Mouse (Mus musculus): ENCODE results near the gene Serpinb3d.
"Not testable (repeated sequence)": the region's sequence is repeated elsewhere in the genome, so short reads cannot be mapped to it uniquely, and the experiment has no call there.

The Serpinb3d gene

DNA sequence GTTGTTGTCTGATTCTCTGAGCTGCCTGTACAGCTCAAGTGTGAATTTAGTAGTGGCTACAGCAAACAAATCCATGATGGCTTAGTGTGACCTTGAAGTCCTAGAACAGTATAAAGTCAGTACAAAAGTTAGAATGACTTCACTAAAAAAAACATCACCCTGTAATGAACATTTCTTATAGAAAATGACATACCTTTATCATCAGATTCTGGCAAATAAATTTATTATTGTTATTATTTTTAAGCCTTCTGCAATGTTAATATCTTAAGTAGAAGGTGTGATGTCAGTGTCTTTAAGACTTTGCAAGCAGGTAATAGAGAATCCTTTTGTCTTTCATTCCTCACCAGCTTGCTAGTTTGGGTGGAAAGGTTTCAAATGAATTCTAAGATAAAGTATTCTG, at the start of gene Serpinb3d:
Gene Serpinb3d (minus strand): TSS at position 101 of the 400 bp plus-strand sequence.
- DNase-seq (ENCODE audit: low read depth) = no peak

DNA sequence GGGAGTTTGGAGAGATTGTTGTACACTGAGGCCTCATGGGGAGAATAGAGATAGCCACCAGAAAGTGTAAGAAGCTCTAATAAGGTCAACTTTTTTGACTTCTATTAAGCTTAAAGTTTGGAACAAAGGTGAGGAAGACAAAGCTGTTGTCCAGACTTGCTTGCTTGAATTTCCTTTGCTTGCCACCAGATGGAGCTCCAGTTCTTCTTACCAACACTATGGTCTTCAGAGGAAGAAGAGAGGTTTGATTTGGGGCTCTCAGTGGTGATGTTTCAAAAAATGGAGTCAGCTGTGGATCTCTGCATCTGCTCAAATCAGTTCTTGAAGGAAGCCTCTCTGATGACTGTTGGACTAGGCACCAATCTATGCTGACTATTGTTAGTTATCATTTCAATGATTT, 44.1 kb upstream of the Serpinb3d start:
- DNase-seq (ENCODE audit: low read depth) = peak; percentile 8

DNA sequence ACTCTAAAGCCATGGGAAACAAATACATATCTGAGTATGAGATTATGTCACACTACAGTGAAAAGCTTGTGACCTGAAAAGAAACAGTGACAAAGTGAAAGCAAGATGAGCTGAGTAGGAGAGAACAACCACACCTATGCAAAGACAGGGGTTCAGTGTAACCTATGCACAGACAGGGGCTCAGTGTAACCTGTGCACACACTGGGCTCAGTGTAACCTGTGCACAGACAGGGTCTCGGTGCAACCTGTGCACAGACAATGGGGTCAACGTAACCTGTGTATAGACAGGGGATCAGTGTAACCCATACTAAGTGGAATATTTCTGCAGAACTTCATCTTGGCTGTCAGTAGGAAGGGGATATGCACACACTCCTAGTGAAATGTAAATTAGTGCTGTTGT, 15.1 kb upstream of the Serpinb3d start:
- DNase-seq (ENCODE audit: low read depth) = no peak

DNA sequence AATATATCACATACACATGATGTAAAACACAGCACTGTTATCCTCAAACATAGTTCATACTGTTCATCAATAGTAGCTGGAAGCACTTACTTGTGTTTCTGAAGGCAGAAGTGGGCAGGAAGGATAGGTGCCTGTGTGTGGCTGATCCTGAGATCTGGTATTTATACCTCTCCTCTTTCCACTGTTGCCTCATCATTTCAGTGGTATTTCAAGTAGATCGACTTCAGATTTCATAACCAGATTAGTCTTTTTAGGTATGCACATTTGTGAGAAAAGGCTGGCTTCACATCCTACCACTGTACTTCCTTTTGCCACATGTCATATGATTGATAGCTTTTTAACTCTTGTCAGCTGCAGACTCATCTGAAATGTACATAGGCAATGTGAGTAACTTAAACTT, 31.1 kb downstream of the Serpinb3d start, which contains the start of gene Serpinb3a:
Gene Serpinb3a (minus strand): TSS at position 101 of the 400 bp plus-strand sequence.
- no peak for DNase-seq (ENCODE audit: low read depth)

DNA sequence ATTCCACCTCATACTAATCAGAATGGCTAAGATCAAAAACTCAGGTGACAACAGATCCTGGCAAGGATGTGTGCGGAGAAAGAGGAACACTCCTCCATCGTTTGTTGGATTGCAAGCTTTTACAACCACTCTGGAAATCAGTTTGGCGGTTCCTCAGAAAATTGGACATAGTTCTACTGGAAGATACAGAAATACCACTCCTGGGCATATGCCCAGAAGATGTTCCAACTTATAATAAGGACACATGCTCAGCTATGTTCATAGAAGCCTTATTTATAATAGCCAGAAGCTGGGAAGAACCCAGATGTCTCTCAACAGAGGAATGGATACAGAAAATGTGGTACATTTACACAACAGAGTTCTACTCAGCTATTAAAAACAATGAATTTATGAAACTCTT, 49.1 kb downstream of the Serpinb3d start:
- not testable (repeated sequence) for DNase-seq (ENCODE audit: low read depth)
